Mouse (Mus musculus): ENCODE data around the gene Spata45. TPM values are rescaled to one million over a fixed set of nuclear protein-coding genes. Genes with fewer than 3 reads are reported as not detected.
A peak's percentile ranks its signal among the peaks of the same experiment; 100 is the strongest.
"Not testable (repeated sequence)": the region's sequence is repeated elsewhere in the genome, so short reads cannot be mapped to it uniquely, and the experiment has no call there.

The Spata45 gene
- total RNA-seq (2017): not detected in 2 replicates

DNA sequence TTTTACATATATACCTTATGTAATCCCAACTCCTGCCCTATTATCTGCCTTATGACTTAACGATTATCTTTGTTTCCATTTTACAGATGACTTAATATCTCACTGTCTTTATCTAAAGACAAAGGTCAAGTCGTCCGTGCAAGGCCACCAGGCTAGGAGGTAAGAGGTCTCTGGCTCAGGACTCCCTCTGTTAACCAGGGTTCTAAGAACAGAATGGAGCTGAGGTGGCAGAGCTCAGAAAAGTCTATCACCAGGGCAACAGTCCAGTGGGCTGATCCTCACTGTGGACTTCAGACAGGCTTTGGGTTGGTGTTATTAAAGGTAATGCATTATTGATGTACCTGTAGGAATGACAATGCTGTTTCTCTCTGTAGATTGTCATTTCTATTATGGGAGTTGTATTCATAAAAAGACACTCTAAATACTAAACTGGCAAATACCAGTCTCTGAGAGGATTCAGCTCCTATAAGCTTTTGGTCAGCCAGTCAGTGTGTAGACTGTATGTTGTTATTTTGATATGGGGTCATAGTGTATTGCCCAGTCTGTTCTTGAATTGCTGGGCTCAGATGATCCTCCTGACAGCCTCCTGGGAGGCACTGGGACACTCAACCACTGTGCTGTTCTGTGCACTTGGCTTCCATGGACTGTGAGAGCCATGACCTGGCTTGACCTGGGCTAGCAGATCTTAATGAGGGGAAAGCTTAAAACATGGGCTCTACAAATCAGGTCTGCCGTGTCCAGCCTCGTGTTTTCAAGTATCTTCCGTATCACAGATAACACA, at the start of gene Spata45:
Spata45 (plus strand) TSS at position 86 of the 781 bp plus-strand sequence.
- no peak for ATAC-seq (replicated peaks in 1 of 2; ENCODE audit: insufficient read depth in 1 of 2, low FRiP score in 2 of 2, low TSS enrichment in 1 of 2, low read depth in 1 of 2, poor library complexity in 2 of 2, severe bottlenecking in 2 of 2)

DNA sequence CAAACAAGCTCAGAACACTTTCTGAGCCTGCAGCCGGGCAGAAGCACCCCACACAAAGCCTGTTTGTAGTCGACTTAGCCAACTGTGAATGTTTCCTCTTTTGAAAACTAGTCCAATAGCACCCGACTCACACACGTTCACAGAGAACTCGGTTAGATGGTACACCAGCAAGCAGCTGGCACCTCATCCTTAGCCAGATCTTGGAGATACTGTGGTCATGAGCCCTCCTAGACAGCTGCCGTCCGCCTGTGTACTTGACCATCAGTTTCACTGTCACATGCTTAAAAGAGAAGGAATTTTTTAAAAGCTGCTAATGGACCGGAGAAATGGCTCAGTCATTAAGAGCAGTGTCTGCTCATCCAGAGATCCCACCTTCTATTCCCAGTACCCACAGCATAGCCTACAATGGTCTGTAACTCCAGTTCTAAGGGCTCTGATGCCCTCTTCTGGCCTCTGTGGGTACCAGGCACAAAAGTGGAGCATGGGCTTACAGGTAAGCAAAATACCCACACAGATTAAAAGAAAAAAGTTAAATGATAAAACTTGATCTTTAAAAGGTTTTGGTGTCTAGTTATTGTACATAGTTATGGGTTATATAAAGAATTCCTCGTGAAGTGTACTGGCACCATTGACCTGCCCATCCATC, 46.9 kb upstream of the Spata45 start:
- no peak for ATAC-seq (replicated peaks in 1 of 2; ENCODE audit: insufficient read depth in 1 of 2, low FRiP score in 2 of 2, low TSS enrichment in 1 of 2, low read depth in 1 of 2, poor library complexity in 2 of 2, severe bottlenecking in 2 of 2)

- ATAC-seq (replicated peaks in 1 of 2; ENCODE audit: insufficient read depth in 1 of 2, low FRiP score in 2 of 2, low TSS enrichment in 1 of 2, low read depth in 1 of 2, poor library complexity in 2 of 2, severe bottlenecking in 2 of 2): no peak
Measured at GRCm38 (mm10) chr1:190995548-190995947, 40.9 kb upstream of the Spata45 start.

GRCm38 (mm10) chr1:190996346-190996877, 40.0 kb upstream of the Spata45 start:
- peak in 1 of 2 experiments; percentile 29; a peak in 1 of 4 replicates for ATAC-seq (replicated peaks in 1 of 2; ENCODE audit: insufficient read depth in 1 of 2, low FRiP score in 2 of 2, low TSS enrichment in 1 of 2, low read depth in 1 of 2, poor library complexity in 2 of 2, severe bottlenecking in 2 of 2)

GRCm38 (mm10) chr1:190998027-190998426, 38.4 kb upstream of the Spata45 start:
- ATAC-seq (replicated peaks in 1 of 2; ENCODE audit: insufficient read depth in 1 of 2, low FRiP score in 2 of 2, low TSS enrichment in 1 of 2, low read depth in 1 of 2, poor library complexity in 2 of 2, severe bottlenecking in 2 of 2): no peak

DNA sequence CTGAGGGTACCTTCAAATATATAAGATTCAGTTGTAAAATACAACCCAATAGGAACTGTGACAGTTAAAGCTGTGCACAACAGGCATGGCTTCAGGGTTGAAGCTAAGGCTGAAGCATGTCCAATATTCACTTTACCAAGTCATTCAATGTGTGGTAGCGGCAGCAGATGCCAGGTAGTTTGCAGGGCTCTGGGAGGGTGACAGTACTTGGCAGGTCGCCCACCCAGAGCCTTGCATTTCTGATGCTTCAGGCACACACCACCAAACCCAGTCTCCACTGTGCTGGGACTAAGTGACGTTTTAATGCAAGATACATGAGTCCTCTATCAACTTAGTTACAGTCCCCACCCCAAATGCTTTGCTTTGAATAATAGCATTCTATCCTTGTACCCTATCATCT, 35.8 kb upstream of the Spata45 start:
- ATAC-seq (replicated peaks in 1 of 2; ENCODE audit: insufficient read depth in 1 of 2, low FRiP score in 2 of 2, low TSS enrichment in 1 of 2, low read depth in 1 of 2, poor library complexity in 2 of 2, severe bottlenecking in 2 of 2): no peak

- ATAC-seq (replicated peaks in 1 of 2; ENCODE audit: insufficient read depth in 1 of 2, low FRiP score in 2 of 2, low TSS enrichment in 1 of 2, low read depth in 1 of 2, poor library complexity in 2 of 2, severe bottlenecking in 2 of 2): 0 out of 4 replicates have a peak, but pooled peaks of 1 of the 2 experiments have one; percentile 45
Measured at GRCm38 (mm10) chr1:191002201-191002600, 34.2 kb upstream of the Spata45 start.

DNA sequence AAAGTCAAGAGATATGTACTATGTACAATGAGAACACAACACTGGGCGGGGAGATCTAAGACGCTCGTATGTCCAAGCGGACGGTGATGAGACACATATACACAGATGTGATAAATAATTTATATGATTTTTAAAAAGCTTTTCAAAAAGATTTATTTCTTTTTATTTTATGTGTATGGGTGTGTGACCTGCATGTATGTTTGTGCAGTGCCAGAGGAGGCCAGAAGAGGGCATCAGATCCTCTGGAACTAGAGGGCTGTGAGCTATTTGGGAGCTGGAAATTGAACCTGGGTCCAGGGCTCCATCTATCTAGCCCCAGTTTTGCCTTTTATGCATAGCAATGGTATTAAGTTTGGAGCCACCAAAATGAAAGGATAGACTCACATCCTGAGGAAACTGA, 27.7 kb upstream of the Spata45 start:
- no peak for ATAC-seq (replicated peaks in 1 of 2; ENCODE audit: insufficient read depth in 1 of 2, low FRiP score in 2 of 2, low TSS enrichment in 1 of 2, low read depth in 1 of 2, poor library complexity in 2 of 2, severe bottlenecking in 2 of 2)

DNA sequence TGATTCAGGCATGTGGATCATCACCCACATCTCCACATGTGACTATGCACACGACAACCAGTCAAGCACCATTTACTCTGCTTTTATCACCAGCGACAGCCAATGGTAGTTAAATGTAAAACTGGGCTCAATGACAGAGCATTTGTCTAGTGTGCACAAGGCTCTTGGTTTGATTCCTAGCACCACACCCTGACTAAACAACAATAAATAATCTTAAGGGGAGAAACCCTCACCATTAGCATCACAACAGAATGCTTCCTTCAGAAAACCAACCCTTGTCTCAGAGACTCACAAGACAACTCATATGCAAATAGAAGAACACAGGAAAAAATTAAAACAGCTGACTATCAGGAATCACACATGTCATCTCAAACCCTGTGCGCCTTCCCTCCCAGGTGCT, 22.2 kb upstream of the Spata45 start:
- ATAC-seq (replicated peaks in 1 of 2; ENCODE audit: insufficient read depth in 1 of 2, low FRiP score in 2 of 2, low TSS enrichment in 1 of 2, low read depth in 1 of 2, poor library complexity in 2 of 2, severe bottlenecking in 2 of 2): no peak

DNA sequence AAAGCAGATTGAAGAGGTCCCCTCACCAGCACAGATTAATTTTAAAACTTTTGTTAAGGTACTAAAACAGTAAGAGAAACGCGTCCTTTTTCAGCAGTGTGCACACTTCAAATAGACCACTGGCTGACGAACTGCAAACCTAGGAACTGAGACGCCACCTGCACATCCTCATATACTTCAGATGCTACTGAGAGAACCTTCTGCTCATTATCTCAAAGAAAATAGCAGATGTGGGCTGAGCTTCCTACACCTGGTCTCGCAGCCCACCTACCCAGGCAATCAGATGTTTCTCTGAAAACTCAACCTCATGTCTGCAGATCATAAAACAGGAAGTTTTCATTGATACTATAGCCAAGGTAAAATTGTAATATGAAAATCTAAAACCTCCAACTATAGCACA, 16.6 kb upstream of the Spata45 start:
- no peak for ATAC-seq (replicated peaks in 1 of 2; ENCODE audit: insufficient read depth in 1 of 2, low FRiP score in 2 of 2, low TSS enrichment in 1 of 2, low read depth in 1 of 2, poor library complexity in 2 of 2, severe bottlenecking in 2 of 2)

- no peak for ATAC-seq (replicated peaks in 1 of 2; ENCODE audit: insufficient read depth in 1 of 2, low FRiP score in 2 of 2, low TSS enrichment in 1 of 2, low read depth in 1 of 2, poor library complexity in 2 of 2, severe bottlenecking in 2 of 2)
Measured at GRCm38 (mm10) chr1:191020217-191020924, 16.1 kb upstream of the Spata45 start.

DNA sequence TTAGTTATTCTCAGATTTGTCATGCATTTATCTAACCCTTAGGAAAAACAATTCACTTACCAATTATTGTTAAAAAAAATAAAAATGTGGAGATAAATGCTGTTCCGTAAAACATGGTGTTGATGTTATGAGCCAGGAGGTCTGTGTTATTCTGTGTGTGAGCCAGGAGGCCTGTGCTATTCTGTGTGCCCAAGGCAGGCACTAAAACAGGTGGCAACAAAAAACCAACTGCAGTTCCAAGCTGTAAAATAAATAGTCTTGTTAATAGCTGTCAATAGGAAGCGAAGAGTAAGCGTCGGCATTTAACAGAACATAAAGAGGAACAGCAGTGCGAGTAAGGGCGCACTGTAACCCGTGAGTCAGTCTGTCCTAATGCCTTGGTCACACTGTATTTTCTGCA, 15.4 kb upstream of the Spata45 start:
- ATAC-seq (replicated peaks in 1 of 2; ENCODE audit: insufficient read depth in 1 of 2, low FRiP score in 2 of 2, low TSS enrichment in 1 of 2, low read depth in 1 of 2, poor library complexity in 2 of 2, severe bottlenecking in 2 of 2): no peak

GRCm38 (mm10) chr1:191023140-191023539, 13.3 kb upstream of the Spata45 start:
- no peak; a peak in 1 of 4 replicates for ATAC-seq (replicated peaks in 1 of 2; ENCODE audit: insufficient read depth in 1 of 2, low FRiP score in 2 of 2, low TSS enrichment in 1 of 2, low read depth in 1 of 2, poor library complexity in 2 of 2, severe bottlenecking in 2 of 2)

DNA sequence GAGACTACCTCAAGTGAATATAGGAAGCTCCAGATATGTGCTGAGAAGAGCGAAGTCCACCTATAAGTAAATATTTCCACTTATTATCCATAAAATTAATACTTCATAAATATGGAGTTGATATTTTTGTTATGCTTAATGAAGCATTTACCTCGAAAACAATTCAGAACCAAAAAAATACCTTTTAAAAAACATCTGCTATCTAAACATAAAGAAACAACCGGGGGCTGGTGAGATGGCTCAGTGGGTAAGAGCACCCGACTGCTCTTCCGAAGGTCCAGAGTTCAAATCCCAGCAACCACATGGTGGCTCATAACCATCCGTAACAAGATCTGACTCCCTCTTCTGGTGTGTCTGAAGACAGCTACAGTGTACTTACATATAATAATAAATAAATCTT, 12.6 kb upstream of the Spata45 start:
- not testable (repeated sequence) for ATAC-seq (replicated peaks in 1 of 2; ENCODE audit: insufficient read depth in 1 of 2, low FRiP score in 2 of 2, low TSS enrichment in 1 of 2, low read depth in 1 of 2, poor library complexity in 2 of 2, severe bottlenecking in 2 of 2)

DNA sequence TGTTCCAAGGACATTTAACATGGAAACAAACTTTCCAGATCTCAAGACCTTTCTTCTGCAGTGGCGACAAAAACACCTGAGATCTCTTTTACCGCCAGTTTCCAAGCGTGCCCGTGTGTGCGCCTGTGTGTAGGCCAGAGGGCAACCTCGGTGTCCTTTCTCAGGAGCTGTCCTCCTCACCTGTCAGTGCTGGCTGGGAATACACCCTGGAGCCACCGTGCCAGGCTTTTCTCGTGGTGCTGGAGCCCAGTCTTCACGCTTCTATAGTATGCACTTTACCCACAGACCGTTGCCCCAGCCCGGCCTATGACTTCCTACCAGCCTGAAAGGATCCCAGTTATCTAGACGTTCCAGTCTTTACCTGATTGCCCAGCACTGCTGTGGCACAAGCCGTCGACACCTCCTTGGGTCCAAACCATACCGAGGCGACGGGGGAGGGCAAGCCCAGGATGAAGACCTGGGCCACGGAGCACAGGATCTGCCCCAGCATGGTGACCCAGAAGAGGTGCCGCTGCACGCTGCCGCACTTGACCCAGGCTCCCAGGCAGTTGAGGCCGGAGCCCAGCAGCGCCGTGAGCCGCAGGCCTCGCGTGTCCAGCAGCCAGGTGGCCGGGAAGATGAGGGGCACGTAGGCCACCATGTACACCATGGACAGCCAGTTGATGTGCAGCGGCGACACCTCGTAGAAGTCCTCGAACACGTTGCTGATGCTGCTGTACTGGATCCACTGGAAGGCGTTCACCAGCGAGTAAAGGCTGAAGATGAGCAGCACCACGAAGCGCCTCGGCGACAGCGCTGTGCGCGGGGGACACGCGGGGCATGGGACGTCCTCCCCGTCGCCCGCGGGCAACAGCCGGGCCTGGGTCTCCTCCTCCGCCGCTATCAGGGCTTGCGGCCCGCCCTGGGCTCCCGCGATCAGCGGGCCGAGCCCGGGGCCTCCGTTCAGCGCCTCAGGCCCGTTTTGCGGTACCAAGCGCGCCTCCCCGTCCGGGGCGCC, 11.1 kb upstream of the Spata45 start:
- no peak; a peak in 1 of 4 replicates for ATAC-seq (replicated peaks in 1 of 2; ENCODE audit: insufficient read depth in 1 of 2, low FRiP score in 2 of 2, low TSS enrichment in 1 of 2, low read depth in 1 of 2, poor library complexity in 2 of 2, severe bottlenecking in 2 of 2)

DNA sequence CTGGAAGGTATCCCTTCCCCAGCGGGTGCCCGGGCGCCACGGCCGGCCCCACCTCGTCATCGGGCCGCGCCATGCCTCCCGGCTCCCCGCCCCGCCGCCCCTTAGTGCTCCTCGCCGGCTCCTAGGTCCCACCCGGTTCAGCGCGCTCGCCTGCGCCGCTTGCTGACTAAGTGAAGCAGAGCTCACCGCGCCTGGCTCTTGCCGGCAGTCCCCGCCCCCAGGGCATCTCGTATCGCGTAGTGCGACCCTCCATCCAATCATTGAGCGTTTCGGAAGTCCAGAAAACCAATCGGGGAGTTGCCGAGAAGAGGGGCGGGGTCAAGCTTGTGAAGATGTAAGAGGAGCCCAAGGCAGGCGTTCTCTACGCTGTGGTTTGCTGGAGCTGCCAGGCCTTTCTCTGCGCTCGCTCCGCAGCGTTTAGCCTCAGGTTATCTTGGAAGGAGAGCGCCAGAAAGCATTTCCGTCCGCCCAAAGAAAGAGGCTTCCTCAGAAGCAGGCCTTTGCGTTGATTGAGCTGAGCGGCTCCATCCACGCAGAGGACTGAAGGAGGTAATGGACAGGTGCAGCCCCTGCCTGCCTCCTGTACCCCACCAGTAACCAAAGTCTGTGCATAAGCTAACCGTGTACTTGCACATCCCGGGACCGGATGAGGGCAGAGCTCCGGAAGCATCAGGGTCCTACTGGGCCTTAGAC, 10.3 kb upstream of the Spata45 start, which contains the start of gene Flvcr1:
Flvcr1 (minus strand) TSS at position 138 of the 693 bp plus-strand sequence.
- ATAC-seq (replicated peaks in 1 of 2; ENCODE audit: insufficient read depth in 1 of 2, low FRiP score in 2 of 2, low TSS enrichment in 1 of 2, low read depth in 1 of 2, poor library complexity in 2 of 2, severe bottlenecking in 2 of 2): peak; percentile 97 to 99
